Mouse (Mus musculus) CH12.LX (cell line): ENCODE measurements around the gene Far1. TPM values are rescaled to one million over a fixed set of nuclear protein-coding genes. Genes with fewer than 3 reads are reported as not detected.

Source experiments
- DNase-seq: peaks from one replicate; pipeline ENCODE4 v3.0.0-alpha.2; 2013; ENCODE audit errors: extremely low read depth
- H3K27ac ChIP-seq: 2 replicates; pipeline ENCODE4 v1.5.1; 2012; ENCODE audit warnings: low read depth, mild to moderate bottlenecking, control low read depth, moderate library complexity; ENCODE audit not compliant: insufficient read depth
- H3K27me3 ChIP-seq: replicated peaks from 2 replicates; pipeline ENCODE3; 2012; ENCODE audit warnings: inconsistent platforms
- H3K36me3 ChIP-seq, 2 experiments: replicated peaks in 1 of 2; 2 replicates each; pipeline versions ENCODE3 to v1.6.1; 2012; ENCODE audit warnings: inconsistent platforms in 1 of 2, low read length in 1 of 2, mild to moderate bottlenecking in 1 of 2, mixed read lengths in 1 of 2, moderate library complexity in 1 of 2; ENCODE audit not compliant: control insufficient read depth in 1 of 2, insufficient read depth in 1 of 2
- H3K4me1 ChIP-seq, 2 experiments: 2 replicates each; pipeline ENCODE4 v1.6.1; 2012; ENCODE audit warnings: inconsistent platforms in 1 of 2, moderate library complexity in 1 of 2; ENCODE audit not compliant: insufficient read depth in 2 of 2, control insufficient read depth in 1 of 2
- H3K4me2 ChIP-seq: 2 replicates; pipeline ENCODE4 v1.6.1; 2012; ENCODE audit warnings: low read depth, mild to moderate bottlenecking, control low read depth; ENCODE audit not compliant: poor library complexity, insufficient read depth, severe bottlenecking
- H3K4me3 ChIP-seq, 3 experiments: fragments of 150-350 bp in 1 of 3; sonication (generic) in 1 of 3; replicated peaks in 1 of 3; 2 replicates each; pipeline versions ENCODE3 to v1.5.1; 2011 to 2012; ENCODE audit warnings: low read depth in 2 of 3, low read length in 2 of 3, mild to moderate bottlenecking in 2 of 3, moderate library complexity in 2 of 3, control low read depth in 1 of 3, improper control_type of control experiment in 1 of 3, inconsistent platforms in 1 of 3, mixed read lengths in 1 of 3; ENCODE audit not compliant: poor library complexity in 1 of 3
- H3K79me2 ChIP-seq: replicated peaks from 2 replicates; pipeline ENCODE4 v1.6.1; 2012; ENCODE audit warnings: mild to moderate bottlenecking, moderate library complexity; ENCODE audit not compliant: control insufficient read depth, poor library complexity, insufficient read depth, severe bottlenecking; ENCODE audit errors: extremely low read depth
- H3K9ac ChIP-seq: 2 replicates; pipeline ENCODE4 v1.6.1; 2012; ENCODE audit warnings: low read depth, mild to moderate bottlenecking, control low read depth, moderate library complexity; ENCODE audit not compliant: insufficient read depth
- H3K9me3 ChIP-seq: replicated peaks from 2 replicates; pipeline ENCODE3; 2012; ENCODE audit warnings: low read length, inconsistent platforms, mixed read lengths
- BHLHE40 ChIP-seq: IDR thresholded peaks from 2 replicates; pipeline ENCODE4 v1.6.1; 2011; ENCODE audit warnings: mild to moderate bottlenecking, low read depth, low read length, improper control_type of control experiment
- CTCF ChIP-seq, 2 experiments: IDR thresholded peaks in 1 of 2; conservative IDR thresholded peaks in 1 of 2; 2 replicates each; pipeline ENCODE4 v1.5.1; 2011 to 2012; ENCODE audit warnings: low read depth in 2 of 2, low read length in 2 of 2, improper control_type of control experiment in 1 of 2, inconsistent platforms in 1 of 2, mild to moderate bottlenecking in 1 of 2, moderate library complexity in 1 of 2
- ELF1 ChIP-seq: IDR thresholded peaks from 2 replicates; pipeline ENCODE4 v1.6.1; 2014; ENCODE audit warnings: low read depth, mild to moderate bottlenecking, inconsistent platforms, low read length, improper control_type of control experiment
- EP300 ChIP-seq: IDR thresholded peaks from 2 replicates; pipeline ENCODE4 v1.6.1; 2011; ENCODE audit warnings: low read length, improper control_type of control experiment
- ETS1 ChIP-seq: conservative IDR thresholded peaks from 2 replicates; pipeline ENCODE4 v1.6.1; 2012; ENCODE audit warnings: low read depth, mild to moderate bottlenecking, inconsistent platforms, low read length, improper control_type of control experiment, moderate library complexity
- GABPA ChIP-seq: IDR thresholded peaks from 2 replicates; pipeline ENCODE4 v1.6.1; 2012; ENCODE audit warnings: low read depth, low read length, improper control_type of control experiment, inconsistent platforms; ENCODE audit not compliant: insufficient replicate concordance
- IRF4 ChIP-seq: IDR thresholded peaks from 2 replicates; pipeline ENCODE4 v1.6.1; 2014; ENCODE audit warnings: low read depth, mild to moderate bottlenecking, inconsistent platforms, low read length, improper control_type of control experiment
- JUN ChIP-seq: IDR thresholded peaks from 2 replicates; pipeline ENCODE4 v1.6.1; 2011; ENCODE audit warnings: low read depth, mild to moderate bottlenecking, low read length, improper control_type of control experiment, moderate library complexity; ENCODE audit not compliant: insufficient read depth
- JUND ChIP-seq: conservative IDR thresholded peaks from 2 replicates; pipeline ENCODE4 v1.6.1; 2011; ENCODE audit warnings: low read depth, low read length, improper control_type of control experiment
- MAX ChIP-seq: IDR thresholded peaks from 2 replicates; pipeline ENCODE4 v1.6.1; 2011; ENCODE audit warnings: low read length, improper control_type of control experiment
- MAZ ChIP-seq: IDR thresholded peaks from 2 replicates; pipeline ENCODE4 v1.6.1; 2012; ENCODE audit warnings: low read depth, mild to moderate bottlenecking, inconsistent platforms, low read length, improper control_type of control experiment, moderate library complexity
- MEF2A ChIP-seq: IDR thresholded peaks from 2 replicates; pipeline ENCODE4 v1.6.1; 2014; ENCODE audit warnings: low read depth, mild to moderate bottlenecking, inconsistent platforms, low read length, improper control_type of control experiment, borderline replicate concordance
- MYC ChIP-seq: IDR thresholded peaks from 2 replicates; pipeline ENCODE4 v1.6.1; 2011; ENCODE audit warnings: low read depth, mild to moderate bottlenecking, improper control_type of control experiment, low read length
- NRF1 ChIP-seq: IDR thresholded peaks from 2 replicates; pipeline ENCODE4 v1.6.1; 2014; ENCODE audit warnings: low read depth, mild to moderate bottlenecking, inconsistent platforms, low read length, improper control_type of control experiment, moderate library complexity
- POLR2A ChIP-seq: IDR thresholded peaks from 2 replicates; pipeline ENCODE4 v1.6.1; 2011; ENCODE audit warnings: low read depth, mild to moderate bottlenecking, improper control_type of control experiment, low read length
- RAD21 ChIP-seq: IDR thresholded peaks from 2 replicates; pipeline ENCODE4 v1.6.1; 2011; ENCODE audit warnings: low read depth, mild to moderate bottlenecking, low read length, improper control_type of control experiment, moderate library complexity
- RCOR1 ChIP-seq: conservative IDR thresholded peaks from 2 replicates; pipeline ENCODE4 v1.6.1; 2012; ENCODE audit warnings: low read depth, mild to moderate bottlenecking, inconsistent platforms, low read length, improper control_type of control experiment
- SIN3A ChIP-seq: IDR thresholded peaks from 2 replicates; pipeline ENCODE4 v1.6.1; 2012; ENCODE audit warnings: low read length, improper control_type of control experiment, inconsistent platforms
- SMC3 ChIP-seq: IDR thresholded peaks from 2 replicates; pipeline ENCODE4 v1.6.1; 2011; ENCODE audit warnings: low read depth, low read length, improper control_type of control experiment
- TBP ChIP-seq: conservative IDR thresholded peaks from 2 replicates; pipeline ENCODE4 v1.6.1; 2011; ENCODE audit warnings: low read depth, low read length, improper control_type of control experiment
- TCF12 ChIP-seq: IDR thresholded peaks from 2 replicates; pipeline ENCODE4 v1.6.1; 2014; ENCODE audit warnings: low read depth, mild to moderate bottlenecking, inconsistent platforms, low read length, improper control_type of control experiment
- USF2 ChIP-seq: conservative IDR thresholded peaks from 2 replicates; pipeline ENCODE4 v1.6.1; 2011; ENCODE audit warnings: low read depth, low read length, improper control_type of control experiment
- ZKSCAN1 ChIP-seq: IDR thresholded peaks from 2 replicates; pipeline ENCODE4 v1.6.1; 2012; ENCODE audit warnings: low read depth, inconsistent platforms, low read length, improper control_type of control experiment, borderline replicate concordance
- ZMIZ1 ChIP-seq: IDR thresholded peaks from 2 replicates; pipeline ENCODE4 v1.6.1; 2012; ENCODE audit warnings: low read depth, mild to moderate bottlenecking, inconsistent platforms, low read length, improper control_type of control experiment
- ZNF384 ChIP-seq: IDR thresholded peaks from 2 replicates; pipeline ENCODE4 v1.6.1; 2012; ENCODE audit warnings: low read depth, low read length, improper control_type of control experiment, inconsistent platforms
- dilution Hi-C: fragments of 300-500 bp; cut with MboI; formaldehyde crosslinking; loops from 2 replicates; pipeline ENCODE4 v1.14.3; 2020; ENCODE audit warnings: low sequenced_read_pairs; ENCODE audit not compliant: extremely low pct_unique_long_range_greater_than_20kb, extremely low pct_ligation_motif_present
- in situ Hi-C: fragments of 300-500 bp; cut with MboI; formaldehyde crosslinking; loops from 3 replicates; pipeline ENCODE4 v1.14.3; 2019; ENCODE audit warnings: low sequenced_read_pairs, low pct_ligation_motif_present, low pct_unique_long_range_greater_than_20kb, mixed read lengths
- polyA plus RNA-seq: library from polyadenylated mRNA; unstranded; fragments of >175 nt; gene quantifications from 2 replicates; pipeline ENCODE4 v1.2.1, GENCODE M21; 2012; ENCODE audit warnings: low read depth; ENCODE audit not compliant: insufficient read length
- total RNA-seq, 2 experiments: library from RNA; depleted of rRNA; stranded (reverse); fragments of 300-350 nt in 1 of 2; fragments of >200 nt in 1 of 2; gene quantifications; 2 replicates each; pipeline ENCODE4 v1.2.3; 2012 to 2014

Far1 gene
- total and polyA plus RNA-seq, 3 experiments, result 73.4 to 170 (median 97.3) TPM

DNA sequence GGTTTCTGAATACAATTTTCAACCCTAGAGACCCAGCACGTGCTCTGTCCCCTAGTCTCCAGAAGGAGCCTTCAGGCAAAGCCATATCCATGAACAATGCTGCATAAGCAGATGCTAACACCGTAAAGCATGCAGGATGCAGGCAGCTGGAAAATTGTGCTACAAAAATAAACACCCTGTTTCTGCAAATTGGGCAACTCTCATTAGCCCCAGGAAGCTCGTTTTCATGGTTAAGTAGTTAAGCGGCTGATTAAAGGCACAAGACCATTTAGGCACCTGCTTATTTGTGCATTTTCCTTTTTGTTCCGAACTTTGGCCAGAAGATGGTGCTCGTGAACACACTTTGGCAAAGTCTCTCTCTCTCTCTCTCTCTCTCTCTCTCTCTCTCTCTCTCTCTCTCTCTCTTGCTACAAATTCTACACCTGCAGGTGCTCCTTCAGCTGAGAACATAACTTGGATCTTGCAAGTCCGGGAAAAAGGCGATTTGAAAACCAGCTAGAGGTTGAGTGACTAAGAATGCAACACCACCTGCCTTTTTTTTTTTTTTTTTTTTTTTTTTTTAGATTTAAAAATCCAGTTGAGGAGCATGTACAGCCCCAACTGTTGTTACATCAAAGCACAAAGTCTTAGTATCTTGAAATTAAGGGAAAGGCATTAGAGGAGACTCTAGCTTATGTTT lies 95.5 kb downstream of the Far1 start:
- H3K4me2 ChIP-seq, result peak overlapping the region; percentile 43
- no peak overlapping the region for H3K9ac ChIP-seq
- H3K4me1 ChIP-seq, result peaks cover 0 to 18% of the 10 kb centered on the region in 2 experiments; a peak in 2 of 4 replicates
- no peaks in the 10 kb centered on the region for H3K27me3 ChIP-seq
- H3K4me3 ChIP-seq, result no peak overlapping the region
- H3K9me3 ChIP-seq, result peaks cover 8% of the 10 kb centered on the region
- dilution Hi-C loops, result no loop called here
- no peaks in the 10 kb centered on the region for H3K36me3 ChIP-seq
- in situ Hi-C loops, result loop anchor here (25.0 kb wide), 1 partner anchor 103 kb away; no protein-coding TSS in a partner anchor
- H3K79me2 ChIP-seq, result no peaks in the 10 kb centered on the region
- peak; percentile 73 for DNase-seq
- no peak overlapping the region for H3K27ac ChIP-seq
- TF ChIP-seq IRF4 (peak; percentile 63), SMC3 (peak; percentile 73), RCOR1 (no peak), EP300 (peak; percentile 71), MYC (0 out of 2 replicates have a peak, but pooled peaks have one; percentile 25), BHLHE40 (peak; percentile 22; the same call in 1 of the 2 replicates), CTCF (conservative IDR thresholded peaks at IDR 0.05 in 1 of 2, IDR thresholded peaks at IDR 0.05 in 1 of 2; ENCODE audit: low read depth in 2 of 2, low read length in 2 of 2) (peak in 1 of 2 experiments; percentile 76; a peak in 3 of 4 replicates), ZNF384 (peak; percentile 96), JUND (peak; percentile 97), ELF1 (no peak), TCF12 (0 out of 2 replicates have a peak, but pooled peaks have one; percentile 27), NRF1 (no peak), RAD21 (peak; percentile 69), USF2 (no peak), MAZ (peak; percentile 45; the same call in 1 of the 2 replicates)

- in situ Hi-C loops (loop anchor here (10.0 to 25.0 kb wide), 2 partner anchors 100 to 412 kb away; no protein-coding TSS in a partner anchor), dilution Hi-C loops (no loop called here)
- no peak overlapping the region for H3K9ac ChIP-seq
- H3K36me3 ChIP-seq, result no peaks in the 10 kb centered on the region
- no peak overlapping the region for H3K27ac ChIP-seq
- H3K79me2 ChIP-seq, result no peaks in the 10 kb centered on the region
- no peaks in the 10 kb centered on the region for H3K9me3 ChIP-seq
- no peaks in the 10 kb centered on the region for H3K27me3 ChIP-seq
- no peak overlapping the region for H3K4me3 ChIP-seq
- no peak overlapping the region for H3K4me2 ChIP-seq
- no peak for DNase-seq
- TF ChIP-seq RCOR1, result no peak
- no peak for TF ChIP-seq JUN
- no peak for TF ChIP-seq ZKSCAN1
- no peak for TF ChIP-seq ELF1
- no peak for TF ChIP-seq SIN3A
- no peak for TF ChIP-seq EP300
- no peak for TF ChIP-seq TCF12
- TF ChIP-seq POLR2A, result no peak
- TF ChIP-seq RAD21, result no peak
- TF ChIP-seq CTCF (conservative IDR thresholded peaks at IDR 0.05 in 1 of 2, IDR thresholded peaks at IDR 0.05 in 1 of 2; ENCODE audit: low read depth in 2 of 2, low read length in 2 of 2), result no peak
- no peak for TF ChIP-seq TBP
- TF ChIP-seq MYC, result no peak
- TF ChIP-seq BHLHE40, result no peak
- TF ChIP-seq GABPA, result no peak
- TF ChIP-seq IRF4, result no peak
- TF ChIP-seq ETS1, result no peak
- no peak for TF ChIP-seq MAX
- TF ChIP-seq ZMIZ1, result no peak
- TF ChIP-seq MEF2A, result no peak
- TF ChIP-seq JUND, result no peak
- peaks cover 2 to 24% of the 10 kb centered on the region in 2 experiments; a peak in 2 of 4 replicates for H3K4me1 ChIP-seq
These were observed 99.0 kb downstream of the Far1 start for GRCm38 (mm10) chr7:113612628-113613027.
